Mouse (Mus musculus): ENCODE results near the gene Fam124a. TPM values are rescaled to one million over a fixed set of nuclear protein-coding genes. Genes with fewer than 3 reads are reported as not detected.
"Not testable (repeated sequence)": the region's sequence is repeated elsewhere in the genome, so short reads cannot be mapped to it uniquely, and the experiment has no call there.

The Fam124a gene
- polyA plus RNA-seq, 1 experiment from 2014 or later: 12.4 TPM

DNA sequence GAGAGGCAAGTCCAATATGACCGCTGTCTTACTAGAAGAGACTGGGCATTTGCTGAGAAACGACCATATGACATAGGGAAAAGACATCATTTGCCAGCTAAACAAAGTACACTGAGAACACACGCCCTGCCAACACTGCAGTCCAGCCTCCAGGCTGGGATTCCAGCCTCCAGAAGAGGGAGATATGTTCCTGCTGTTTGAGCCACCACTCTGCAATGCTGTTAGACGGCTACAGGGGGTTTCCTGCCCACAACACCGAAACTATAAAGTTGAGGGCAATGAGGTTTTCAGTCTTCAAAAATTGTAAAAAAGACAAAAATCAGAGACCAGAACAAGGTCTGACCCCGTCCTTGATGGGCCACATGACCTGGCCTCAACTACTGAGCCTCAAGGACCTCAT, 83.6 kb downstream of the Fam124a start:
- no peak for ATAC-seq (ENCODE audit: low FRiP score)
- H3K36me3 ChIP-seq: no peaks in the 10 kb centered on the region
- no peaks in the 10 kb centered on the region for H3K27me3 ChIP-seq
- 74% methylated on average over 6 of the region's 6 CpGs for WGBS
- peaks cover 10% of the 10 kb centered on the region for H3K4me1 ChIP-seq
- no peak overlapping the region for H3K9ac ChIP-seq
- H3K27ac ChIP-seq: no peak overlapping the region
- H3K4me2 ChIP-seq (replicated peaks): no peak overlapping the region
- H3K4me3 ChIP-seq: no peak overlapping the region
- H3K9me3 ChIP-seq (replicated peaks): no peaks in the 10 kb centered on the region

DNA sequence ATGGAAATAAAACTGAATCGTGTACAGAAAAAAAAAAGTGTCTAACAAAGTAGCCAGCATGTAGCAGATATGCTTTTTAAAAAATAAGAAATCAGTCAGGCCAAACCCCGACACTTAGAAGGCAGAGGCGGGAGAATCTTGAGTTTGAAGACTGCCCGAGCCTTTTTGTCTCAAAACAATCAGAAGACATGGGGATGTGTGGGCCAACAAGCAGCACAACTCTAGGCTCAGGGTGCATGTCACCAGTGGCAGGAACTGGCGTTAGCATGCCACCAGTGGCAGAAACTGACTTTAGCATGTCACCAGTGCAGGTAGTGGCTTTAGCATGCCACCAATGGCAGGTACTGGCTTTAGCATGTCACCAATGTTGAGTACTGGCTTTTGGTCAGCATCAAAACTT, 84.0 kb downstream of the Fam124a start:
- H3K4me3 ChIP-seq: no peak overlapping the region
- no peak overlapping the region for H3K4me2 ChIP-seq (replicated peaks)
- no peak for ATAC-seq (ENCODE audit: low FRiP score)
- no peaks in the 10 kb centered on the region for H3K9me3 ChIP-seq (replicated peaks)
- WGBS: 87% methylated on average over 5 of the region's 5 CpGs
- no peak overlapping the region for H3K27ac ChIP-seq
- no peaks in the 10 kb centered on the region for H3K36me3 ChIP-seq
- H3K27me3 ChIP-seq: no peaks in the 10 kb centered on the region
- no peak overlapping the region for H3K9ac ChIP-seq
- H3K4me1 ChIP-seq: peaks cover 10% of the 10 kb centered on the region

DNA sequence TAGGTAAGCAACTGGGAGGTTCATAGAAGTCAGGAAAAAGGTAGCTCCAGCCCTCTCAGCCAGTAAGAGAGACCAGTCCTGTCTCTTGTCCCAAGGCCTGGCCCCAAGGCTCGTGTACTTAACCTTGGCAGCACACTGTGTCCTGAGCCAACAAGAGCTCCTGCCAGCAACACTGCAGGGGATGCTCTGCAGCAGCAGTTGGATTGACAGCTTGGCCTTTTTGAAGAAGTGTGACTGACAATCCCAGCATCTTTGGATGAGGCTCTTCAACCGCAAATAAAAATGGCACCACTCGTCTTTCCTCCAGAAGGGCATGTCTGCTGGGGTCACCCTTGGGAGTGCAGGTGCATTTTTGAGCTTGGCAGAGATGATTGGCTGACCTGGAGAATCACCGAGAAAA, 84.9 kb downstream of the Fam124a start:
- WGBS: 57% methylated on average over 4 of the region's 4 CpGs
- no peaks in the 10 kb centered on the region for H3K36me3 ChIP-seq
- peaks cover 10% of the 10 kb centered on the region for H3K4me1 ChIP-seq
- no peak for ATAC-seq (ENCODE audit: low FRiP score)
- no peaks in the 10 kb centered on the region for H3K27me3 ChIP-seq
- no peak overlapping the region for H3K27ac ChIP-seq
- no peak overlapping the region for H3K4me2 ChIP-seq (replicated peaks)
- no peak overlapping the region for H3K9ac ChIP-seq
- H3K9me3 ChIP-seq (replicated peaks): no peaks in the 10 kb centered on the region
- H3K4me3 ChIP-seq: no peak overlapping the region

GRCm38 (mm10) chr14:62642368-62642767, 86.8 kb downstream of the Fam124a start:
- not testable (repeated sequence) for H3K27ac ChIP-seq; H3K4me1 ChIP-seq; H3K9me3 ChIP-seq (replicated peaks); H3K36me3 ChIP-seq; H3K4me2 ChIP-seq (replicated peaks); H3K4me3 ChIP-seq; ATAC-seq (ENCODE audit: low FRiP score); H3K27me3 ChIP-seq; H3K9ac ChIP-seq
- WGBS: 88% methylated on average over 6 of the region's 7 CpGs

DNA sequence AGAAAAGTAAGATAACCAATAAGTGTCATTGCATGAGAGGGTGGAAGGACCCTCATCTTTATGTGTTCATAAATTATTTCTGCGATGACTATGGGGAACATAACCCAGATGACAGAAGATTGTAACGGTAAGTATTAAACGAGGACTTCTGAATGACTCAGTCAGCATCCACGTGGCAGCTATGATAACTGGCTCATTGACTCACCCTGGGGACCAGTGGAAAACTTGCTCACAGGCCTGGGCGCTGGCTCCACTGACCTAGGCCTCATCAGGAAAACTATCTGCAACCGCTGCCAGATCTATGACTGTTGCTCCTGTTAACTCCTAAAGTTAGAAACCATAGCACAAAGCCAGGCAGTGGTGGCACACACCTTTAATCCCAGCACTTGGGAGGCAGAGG, 92.9 kb downstream of the Fam124a start:
- no peak overlapping the region for H3K4me3 ChIP-seq
- ATAC-seq (ENCODE audit: low FRiP score): no peak
- no peaks in the 10 kb centered on the region for H3K9me3 ChIP-seq (replicated peaks)
- no peak overlapping the region for H3K4me2 ChIP-seq (replicated peaks)
- WGBS: 89% methylated on average over 6 of the region's 6 CpGs
- H3K4me1 ChIP-seq: no peaks in the 10 kb centered on the region
- H3K36me3 ChIP-seq: no peaks in the 10 kb centered on the region
- H3K9ac ChIP-seq: no peak overlapping the region
- no peaks in the 10 kb centered on the region for H3K27me3 ChIP-seq
- H3K27ac ChIP-seq: no peak overlapping the region

- Histone ChIP-seq H3K4me3 (no peak overlapping the region), H3K27ac (no peak overlapping the region), H3K9me3 (replicated peaks) (no peaks in the 10 kb centered on the region), H3K4me1 (no peaks in the 10 kb centered on the region), H3K4me2 (replicated peaks) (no peak overlapping the region), H3K9ac (no peak overlapping the region), H3K27me3 (no peaks in the 10 kb centered on the region), H3K36me3 (no peaks in the 10 kb centered on the region)
- WGBS: 76% methylated on average over 3 of the region's 3 CpGs
- ATAC-seq (ENCODE audit: low FRiP score): no peak
Observed at GRCm38 (mm10) chr14:62650376-62650775, 94.8 kb downstream of the Fam124a start.

- Histone ChIP-seq H3K27ac (no peak overlapping the region), H3K36me3 (no peaks in the 10 kb centered on the region), H3K9me3 (replicated peaks) (no peaks in the 10 kb centered on the region), H3K9ac (no peak overlapping the region), H3K27me3 (no peaks in the 10 kb centered on the region), H3K4me1 (no peaks in the 10 kb centered on the region), H3K4me3 (no peak overlapping the region), H3K4me2 (replicated peaks) (no peak overlapping the region)
- 90% methylated on average over 3 of the region's 3 CpGs for WGBS
- no peak for ATAC-seq (ENCODE audit: low FRiP score)
Observed at GRCm38 (mm10) chr14:62651771-62652170, 96.2 kb downstream of the Fam124a start.

- WGBS: 82% methylated on average over 7 of the region's 7 CpGs
- Histone ChIP-seq H3K27me3 (no peaks in the 10 kb centered on the region), H3K9me3 (replicated peaks) (no peaks in the 10 kb centered on the region), H3K4me3 (no peak overlapping the region), H3K4me1 (no peaks in the 10 kb centered on the region), H3K4me2 (replicated peaks) (no peak overlapping the region), H3K36me3 (no peaks in the 10 kb centered on the region), H3K9ac (no peak overlapping the region), H3K27ac (no peak overlapping the region)
- no peak for ATAC-seq (ENCODE audit: low FRiP score)
Observed at GRCm38 (mm10) chr14:62655996-62656395, 100.5 kb downstream of the Fam124a start.

- WGBS: 77% methylated on average over 3 of the region's 3 CpGs
- no peak overlapping the region for H3K9ac ChIP-seq
- ATAC-seq (ENCODE audit: low FRiP score): no peak
- no peaks in the 10 kb centered on the region for H3K36me3 ChIP-seq
- no peak overlapping the region for H3K4me3 ChIP-seq
- no peak overlapping the region for H3K4me2 ChIP-seq (replicated peaks)
- H3K27me3 ChIP-seq: no peaks in the 10 kb centered on the region
- H3K4me1 ChIP-seq: no peaks in the 10 kb centered on the region
- H3K27ac ChIP-seq: no peak overlapping the region
- H3K9me3 ChIP-seq (replicated peaks): no peaks in the 10 kb centered on the region
Observed at GRCm38 (mm10) chr14:62657469-62657868, 101.9 kb downstream of the Fam124a start.

Other genes starting within 250 kb of the Fam124a start
- 0.18 and 0.38 TPM in 2 replicates for gene Gucy1b2, start 99.4 kb upstream of the Fam124a start, polyA plus RNA-seq (2016; fragmentation: Nextera tagmentation; extraction: Ambion mirVana)
- gene Gm4131, start 11.2 kb downstream of the Fam124a start, polyA plus RNA-seq (2016; fragmentation: Nextera tagmentation; extraction: Ambion mirVana): 0.27 TPM in 1 of 2 replicates, not detected in the other
- gene Serpine3, start 107.9 kb downstream of the Fam124a start, polyA plus RNA-seq (2016; fragmentation: Nextera tagmentation; extraction: Ambion mirVana): not detected in 2 replicates
- 26.6 and 27.3 TPM in 2 replicates for gene Ints6, start 205.4 kb downstream of the Fam124a start, polyA plus RNA-seq (2016; fragmentation: Nextera tagmentation; extraction: Ambion mirVana)